Mouse (Mus musculus) liver (tissue): Measurements from ENCODE around the gene Fap.

Experiments used
- DNase-seq: peaks from one replicate; pipeline ENCODE4 v3.0.0-alpha.2; 2020; ENCODE audit warnings: mixed read lengths

The Fap gene

DNA sequence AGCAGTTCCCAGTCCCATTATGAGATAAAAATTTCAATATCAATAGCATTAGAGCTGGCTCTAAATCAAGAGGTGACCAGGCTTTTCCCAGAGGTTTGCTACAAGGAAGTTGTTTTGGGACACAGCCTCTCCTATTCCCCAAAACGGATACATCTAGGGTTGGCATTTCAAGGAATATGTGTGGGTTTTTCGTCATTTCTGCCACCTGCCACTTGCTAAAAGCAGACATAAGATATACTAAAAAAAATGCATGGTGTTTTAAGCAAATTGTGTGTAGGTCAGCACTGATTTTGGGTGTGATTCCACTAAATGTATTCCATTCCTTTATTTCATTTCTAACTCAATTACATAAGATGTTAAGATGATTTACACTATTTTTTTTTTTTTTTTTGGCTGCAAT, 56.1 kb downstream of the Fap start:
- no peak for DNase-seq

DNA sequence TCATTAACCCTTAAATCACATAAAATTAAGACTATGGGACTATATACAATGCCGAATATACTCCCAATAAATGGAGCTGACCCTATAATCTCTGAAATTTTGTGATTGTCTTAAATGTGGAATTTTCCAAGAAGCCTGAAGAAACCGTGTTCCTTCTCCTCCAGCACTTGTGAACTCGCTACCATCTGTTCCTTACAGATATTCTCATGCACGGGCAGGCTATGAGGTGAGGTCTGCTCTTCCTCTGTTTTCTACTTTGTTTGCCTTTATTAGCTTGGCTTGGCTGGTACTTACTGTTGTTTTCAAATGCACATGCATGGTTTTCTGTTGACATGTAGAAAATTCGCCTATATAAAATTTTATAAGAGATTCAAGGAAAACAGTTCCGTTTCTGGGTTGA, 59.4 kb downstream of the Fap start:
- DNase-seq: no peak

DNA sequence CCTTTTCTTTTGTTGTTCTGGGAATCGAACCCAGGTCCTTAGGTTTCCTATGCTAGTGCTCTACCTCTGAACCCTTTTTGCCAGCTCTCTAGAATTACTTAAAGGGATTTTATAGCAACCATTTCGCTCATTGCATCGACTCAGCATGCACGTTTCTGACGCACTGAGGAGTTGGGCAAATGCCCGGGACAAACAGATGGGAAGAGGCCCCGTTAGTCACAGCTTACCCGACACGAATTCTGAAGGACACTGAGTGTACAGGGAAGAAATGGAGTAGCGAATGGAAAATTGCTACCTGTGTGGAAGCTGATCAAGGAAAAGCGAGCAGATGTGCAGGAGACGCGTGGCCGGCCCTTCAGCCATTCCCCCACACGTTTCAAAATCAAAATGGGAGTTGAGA, 60.4 kb downstream of the Fap start:
- DNase-seq: no peak

DNA sequence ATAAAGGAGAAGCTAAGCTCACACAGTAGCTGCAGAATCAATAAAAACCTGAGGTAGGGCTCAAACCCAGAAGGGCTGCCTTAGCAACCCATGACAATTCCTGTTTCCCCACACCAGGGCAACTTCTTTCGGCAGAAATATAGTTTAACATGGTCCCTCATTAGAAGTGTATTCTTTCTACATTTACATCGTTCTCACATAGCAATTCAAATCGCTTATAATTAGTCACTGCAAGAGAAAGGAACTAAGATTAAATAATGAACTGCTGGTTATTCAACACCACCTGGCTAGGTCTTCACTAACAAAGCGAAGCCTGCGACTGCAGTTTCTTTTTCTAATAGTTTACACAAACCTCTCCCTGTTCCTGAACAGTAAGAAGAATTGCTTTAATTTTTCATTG, 66.7 kb downstream of the Fap start:
- DNase-seq: no peak

DNA sequence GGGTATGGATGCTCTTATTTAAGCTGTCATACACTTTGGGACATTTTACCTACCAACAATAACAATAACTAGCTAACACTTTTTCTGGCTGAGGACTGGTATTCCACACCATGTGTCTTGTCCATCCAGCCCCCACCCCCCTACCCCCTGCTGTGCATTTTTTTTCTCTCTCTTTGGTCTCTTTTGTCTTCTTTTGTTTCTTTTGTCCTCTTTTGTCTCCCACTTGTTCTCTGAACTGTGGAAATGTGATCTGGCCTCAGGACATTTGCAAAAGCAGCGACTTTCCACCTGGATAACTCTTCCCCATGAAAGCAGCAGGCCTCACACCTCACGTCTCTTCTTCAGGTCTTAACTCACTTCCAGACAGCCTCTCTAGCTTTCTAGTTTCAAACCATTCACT, 67.4 kb downstream of the Fap start:
- no peak for DNase-seq

DNA sequence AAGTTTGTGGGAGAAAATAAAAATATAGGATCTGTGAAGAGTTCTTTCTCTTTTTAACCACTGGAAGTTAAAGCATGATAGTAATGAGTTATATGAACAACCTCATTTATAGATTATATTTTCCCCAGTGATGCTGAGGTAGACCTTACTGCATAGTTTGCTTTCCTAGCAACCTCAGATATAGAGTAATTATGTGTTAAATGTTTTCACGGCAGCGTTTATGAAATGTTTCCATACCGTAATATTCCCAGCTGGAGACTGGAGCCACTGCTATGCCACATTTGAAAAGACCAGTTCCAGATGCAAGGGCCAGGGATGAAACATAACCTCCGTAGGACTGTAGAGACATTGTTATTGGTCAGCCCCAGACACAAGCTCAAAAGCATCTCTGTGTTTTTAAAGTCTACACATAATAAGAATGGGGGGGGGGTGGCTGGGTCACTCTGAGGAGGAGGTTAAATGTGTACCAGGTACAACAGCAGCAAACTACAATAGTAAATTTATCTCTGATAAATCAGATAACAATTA, 69.5 kb downstream of the Fap start:
- DNase-seq: no peak

DNA sequence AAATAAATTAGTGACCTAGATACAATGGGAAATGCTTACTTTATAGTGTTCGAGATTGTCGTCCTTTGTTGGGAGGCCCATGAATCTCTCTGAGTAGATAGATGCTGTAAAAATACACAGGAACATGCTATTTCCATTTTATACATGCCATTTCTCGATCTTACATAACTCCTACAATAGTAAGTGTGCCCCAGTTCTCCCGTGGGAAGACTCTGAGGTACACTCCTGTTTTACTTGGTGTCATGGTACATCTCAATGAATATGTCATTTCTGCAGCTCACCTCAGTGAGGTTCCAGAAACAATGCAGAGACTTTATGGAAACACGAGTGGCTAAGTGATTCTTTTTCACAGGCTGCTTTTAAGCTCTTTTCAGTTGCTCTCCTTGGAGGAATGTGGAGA, 70.5 kb downstream of the Fap start:
- DNase-seq: no peak

DNA sequence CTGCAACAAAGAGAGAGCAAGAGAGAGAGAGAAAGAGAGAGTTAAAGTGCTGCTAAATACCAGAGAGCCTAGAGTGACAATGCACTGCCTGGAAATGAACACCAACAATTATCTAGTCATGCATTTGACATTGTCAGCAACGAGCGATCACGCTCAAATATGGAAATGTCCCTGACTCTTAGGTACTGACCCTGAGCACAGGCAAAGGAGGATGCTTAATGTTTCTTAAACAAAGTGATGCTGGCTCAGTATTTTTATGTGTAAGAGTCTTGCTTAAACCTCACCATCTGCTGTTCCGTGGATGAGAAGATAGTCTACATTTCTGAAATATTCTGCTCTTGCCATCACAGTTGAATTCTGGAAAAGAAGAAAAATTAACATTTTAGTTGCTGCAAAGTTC, 71.4 kb downstream of the Fap start:
- DNase-seq: no peak

DNA sequence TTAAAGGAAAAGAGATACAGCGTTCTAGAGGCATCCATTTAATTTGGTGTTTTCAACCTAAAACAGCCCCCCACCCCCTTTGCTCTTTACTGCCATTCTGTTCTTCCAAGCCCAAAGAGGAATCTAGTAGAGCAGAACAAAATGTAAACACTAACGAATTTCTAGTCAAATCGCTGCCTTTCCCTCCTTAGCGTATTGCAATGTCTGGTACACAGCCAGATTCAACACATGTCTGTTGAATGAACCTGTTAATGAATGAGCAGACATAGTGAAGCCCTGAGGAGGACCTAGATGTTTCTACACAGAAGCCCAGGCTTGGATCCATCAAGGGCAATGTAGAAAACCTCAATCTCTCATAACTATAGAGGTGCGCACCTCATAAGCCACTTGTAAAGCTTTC, 75.1 kb downstream of the Fap start:
- no peak for DNase-seq

DNA sequence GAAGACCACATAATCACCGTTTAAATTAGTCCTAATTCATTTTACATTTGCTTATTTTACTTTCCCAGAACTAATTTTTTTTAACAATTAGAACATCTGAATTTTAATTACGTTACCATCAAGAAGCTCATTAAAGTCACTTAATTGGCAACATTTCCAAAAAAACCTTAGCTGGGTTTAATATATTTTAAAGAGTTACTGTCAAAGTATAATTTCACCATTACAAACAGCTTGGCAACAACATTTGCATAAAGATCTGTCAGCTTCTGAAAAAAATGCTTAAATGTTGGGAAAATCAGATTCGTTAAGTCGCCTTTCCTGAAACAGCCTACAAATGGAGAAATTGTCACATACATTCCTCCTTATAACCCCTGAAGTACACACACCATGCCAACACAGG, 75.8 kb downstream of the Fap start:
- DNase-seq: no peak

DNA sequence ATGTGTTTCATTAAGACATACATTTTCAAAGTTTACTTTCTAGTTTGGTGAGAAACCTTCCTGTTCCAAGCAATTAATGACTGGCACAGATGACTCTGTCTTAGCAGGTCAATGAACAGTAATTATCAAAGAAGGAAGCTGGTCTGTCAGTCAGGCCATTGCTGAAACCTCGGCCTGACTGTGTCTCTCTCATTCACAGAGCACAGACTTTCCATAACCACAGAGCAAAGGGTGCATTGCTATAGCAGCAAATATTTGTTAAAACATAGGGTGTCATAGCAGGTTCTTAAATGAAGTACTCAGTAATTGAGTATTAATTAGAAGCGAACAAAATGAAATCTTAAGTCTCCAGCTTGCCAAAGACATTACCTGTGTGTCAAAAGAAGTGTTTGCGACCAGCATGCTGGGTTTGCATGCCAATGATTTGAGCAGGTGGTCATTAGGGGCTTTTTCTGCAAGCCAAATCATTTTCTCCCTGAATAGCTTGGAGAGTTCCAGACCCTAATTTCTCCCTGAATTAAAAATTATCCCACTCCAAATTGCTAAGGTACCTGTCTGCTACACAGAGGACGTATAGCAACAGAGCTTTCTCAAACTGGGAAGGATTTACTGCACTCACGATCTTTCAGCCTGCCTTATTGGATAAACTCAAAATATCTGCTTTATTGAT, 76.4 kb downstream of the Fap start:
- DNase-seq: no peak

DNA sequence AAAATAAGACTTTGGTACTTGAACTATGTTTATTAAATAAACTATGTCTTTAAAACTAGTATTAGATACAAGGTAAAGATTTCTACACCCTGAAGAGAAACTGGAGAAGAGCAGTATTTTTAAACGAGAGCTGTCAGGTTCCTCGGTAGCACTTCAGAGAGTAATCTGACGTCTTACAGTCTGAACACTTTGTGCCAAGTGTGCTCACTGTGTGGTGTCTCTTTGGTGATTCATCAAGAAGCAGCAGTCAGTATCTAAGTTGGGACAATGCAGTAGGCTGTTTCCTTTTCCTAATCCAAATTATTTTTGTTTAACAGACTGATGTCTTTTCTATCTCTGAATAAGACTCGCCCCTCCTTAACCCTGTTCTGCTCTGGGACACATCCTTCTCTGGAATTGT, 78.5 kb downstream of the Fap start:
- no peak for DNase-seq

DNA sequence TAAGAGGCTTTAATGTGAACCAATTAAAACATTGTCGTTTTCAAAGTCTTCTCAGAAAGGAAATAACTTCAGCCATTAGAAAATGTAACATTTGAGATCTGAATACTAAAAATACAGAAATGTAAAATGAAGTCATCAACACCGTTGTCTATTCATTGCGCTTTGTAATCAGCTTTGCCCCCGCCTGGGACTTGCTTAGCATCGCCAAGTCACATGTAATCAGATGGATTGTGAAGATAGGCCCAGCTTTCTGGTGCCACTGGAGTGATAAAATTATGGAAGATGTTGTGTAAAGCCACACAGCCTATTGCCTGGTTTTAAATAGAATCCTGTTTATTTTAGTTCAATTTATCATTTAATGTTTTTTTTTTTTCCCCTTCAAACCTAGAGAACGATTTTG, 84.0 kb downstream of the Fap start:
- DNase-seq: no peak

DNA sequence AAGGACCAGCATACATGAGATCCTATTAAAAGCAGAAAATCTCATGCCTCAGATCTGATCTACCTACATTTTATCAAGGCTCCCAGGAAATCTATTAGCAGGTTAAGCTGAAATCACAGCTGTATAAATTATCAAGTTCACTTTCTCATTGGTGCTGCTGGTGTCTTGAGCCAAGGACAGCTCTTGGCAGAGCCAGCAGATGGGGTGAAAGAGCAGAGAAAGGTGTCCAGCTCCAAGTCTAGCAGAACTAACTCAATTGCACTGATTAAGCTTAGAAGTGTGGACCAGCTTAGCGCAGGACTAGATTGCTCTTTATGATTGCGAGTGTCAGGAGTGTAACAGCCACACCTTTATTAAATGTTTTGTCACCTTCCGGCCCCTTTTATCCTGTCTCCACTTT, 89.0 kb downstream of the Fap start:
- no peak for DNase-seq

DNA sequence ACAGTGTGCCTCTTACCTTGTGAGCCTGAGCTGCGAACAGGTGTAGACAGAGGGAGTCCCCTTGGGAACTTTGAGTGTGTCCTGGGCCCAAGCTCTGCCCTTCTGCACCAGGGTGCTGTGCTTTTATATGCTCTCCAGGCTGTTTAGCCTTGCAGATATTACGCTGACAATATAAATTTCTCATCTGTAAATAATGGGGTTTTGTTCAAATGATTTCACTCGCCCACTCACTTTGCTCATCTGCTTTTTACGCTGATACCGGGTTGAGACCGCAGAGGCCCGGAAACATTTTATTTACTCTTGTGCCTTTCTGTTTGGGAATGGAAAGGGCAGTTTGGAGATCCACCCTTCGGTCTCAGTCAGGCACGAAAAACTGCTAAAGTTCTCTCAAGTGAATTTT, 90.3 kb downstream of the Fap start, which contains the start of gene Gcg:
TSS of gene Gcg (minus strand) at position 101 of the 400 bp plus-strand sequence.
- no peak for DNase-seq

DNA sequence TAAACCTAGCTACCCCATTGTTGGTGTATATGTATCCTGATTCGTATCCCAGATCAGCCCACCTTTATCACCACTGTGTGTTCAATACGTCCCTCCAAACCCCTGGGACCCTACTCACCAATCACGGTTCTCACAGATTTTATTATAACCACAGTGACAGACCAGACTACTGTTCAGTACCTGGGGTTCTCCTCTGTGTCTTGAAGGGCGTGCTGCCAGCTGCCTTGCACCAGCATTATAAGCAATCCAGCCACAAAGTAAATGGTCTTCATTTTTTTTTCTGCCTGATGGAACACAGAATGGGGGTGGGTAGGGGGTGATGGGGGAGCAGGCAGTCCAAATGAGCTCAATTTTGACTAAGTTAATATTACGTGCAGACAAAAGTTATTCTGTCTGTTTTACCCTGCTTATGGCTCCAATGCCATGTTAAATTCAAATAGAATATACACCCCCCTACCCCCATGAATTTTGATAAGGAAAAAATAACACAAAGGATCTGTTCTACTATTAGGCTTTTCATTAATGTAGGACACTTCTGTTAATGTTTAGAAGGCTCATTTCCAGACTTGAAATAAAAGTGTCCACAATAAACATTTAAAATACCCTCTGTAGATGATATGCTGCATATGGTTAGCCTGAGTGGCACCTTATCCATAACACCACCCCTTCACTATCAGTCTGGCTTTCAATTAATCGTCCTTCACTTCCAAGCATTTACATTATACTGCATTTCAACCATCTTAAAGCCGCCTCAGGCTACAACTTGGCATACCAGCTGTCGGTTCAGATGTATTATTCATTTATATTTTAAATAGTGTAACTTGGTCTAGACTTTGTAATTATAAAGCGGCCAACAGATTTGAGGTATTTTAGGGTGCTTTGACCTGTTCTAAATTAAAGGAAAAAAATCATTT, 93.3 kb downstream of the Fap start:
- DNase-seq: no peak

DNA sequence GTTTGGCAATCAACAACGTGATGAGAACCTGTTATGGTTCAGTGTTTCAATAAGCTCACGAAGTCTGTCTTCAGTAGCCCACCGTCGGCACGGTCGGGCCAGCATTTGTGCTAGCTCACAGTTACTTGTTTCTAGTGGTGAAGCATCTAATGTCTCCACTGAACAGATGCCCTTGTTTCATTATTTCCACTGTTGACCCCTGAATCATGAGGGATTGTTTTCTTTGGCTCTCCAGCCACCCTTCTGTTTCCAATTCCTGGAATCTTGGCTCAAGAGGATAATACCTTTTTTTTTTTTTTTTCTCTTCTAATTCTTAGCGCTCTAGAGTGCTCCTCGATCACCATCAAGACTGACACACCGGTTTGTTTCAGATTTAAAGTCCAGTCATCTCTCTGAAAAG, 104.3 kb downstream of the Fap start:
- no peak for DNase-seq

DNA sequence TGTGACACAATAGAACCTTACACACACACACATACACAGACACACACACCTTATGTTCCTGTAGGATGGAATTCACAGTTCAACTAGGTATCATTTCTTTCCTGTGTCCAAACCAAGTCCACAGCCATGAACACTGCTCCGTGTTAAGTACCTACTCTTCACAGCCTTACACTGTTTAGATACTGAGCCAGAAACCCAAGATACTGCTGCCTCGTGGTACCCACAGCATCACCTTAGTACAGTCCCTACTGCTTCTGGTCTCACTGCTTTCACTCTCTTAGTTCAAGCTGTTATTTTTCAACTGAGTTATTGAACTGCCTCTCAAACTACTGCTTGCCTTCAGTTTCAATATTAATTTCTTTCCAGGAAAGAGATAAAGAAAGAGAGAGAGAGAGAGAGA, 110.6 kb downstream of the Fap start:
- DNase-seq: no peak

DNA sequence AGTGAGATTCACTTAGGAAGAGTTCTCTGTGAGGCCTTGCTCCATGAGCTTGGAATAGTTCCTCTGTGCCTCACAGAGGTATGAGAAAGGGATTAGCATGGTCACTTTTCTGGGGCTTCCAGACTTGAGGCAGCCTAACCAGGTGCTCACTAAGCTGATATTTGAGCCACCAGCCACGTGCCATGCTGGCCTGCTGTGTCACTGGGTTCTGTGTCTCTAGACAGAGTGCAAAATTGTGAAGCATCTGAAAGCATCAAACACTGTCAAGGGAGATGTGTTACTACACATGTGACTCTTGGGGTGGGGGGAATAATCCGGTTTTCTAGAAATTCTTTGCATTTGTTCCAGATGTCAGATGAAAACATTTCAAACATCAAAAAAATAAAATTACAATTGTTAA, 111.7 kb downstream of the Fap start:
- no peak for DNase-seq

DNA sequence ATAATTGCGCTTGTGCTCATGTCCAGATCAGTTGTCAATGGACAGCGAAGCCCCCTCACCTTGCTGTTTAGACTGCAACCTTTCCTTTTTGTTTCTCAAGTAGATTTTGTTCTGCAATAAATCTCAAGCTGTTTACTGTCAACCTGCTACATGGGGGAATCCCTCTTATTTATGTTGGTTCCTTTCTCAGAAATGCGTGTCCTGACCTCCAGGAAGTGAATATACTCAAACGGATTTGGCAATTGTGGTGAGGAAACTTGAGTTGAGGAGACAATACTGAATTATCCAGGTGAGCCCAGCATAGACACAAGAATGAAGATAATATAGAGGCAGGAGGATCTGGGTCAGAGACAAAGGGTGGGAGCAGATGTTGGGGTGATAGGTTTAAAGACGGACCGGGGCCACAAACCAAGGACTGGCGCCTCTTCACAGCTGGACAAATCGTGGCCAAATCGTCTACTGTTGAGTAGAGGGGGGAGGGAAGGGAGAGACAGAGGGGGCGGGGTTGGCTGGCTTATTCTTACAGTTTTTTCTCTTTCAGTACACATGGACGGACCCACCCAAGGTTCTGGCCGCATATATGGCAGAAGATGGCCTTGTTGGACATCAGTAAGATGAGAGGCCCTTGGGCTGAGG, 112.9 kb downstream of the Fap start:
- no peak for DNase-seq

DNA sequence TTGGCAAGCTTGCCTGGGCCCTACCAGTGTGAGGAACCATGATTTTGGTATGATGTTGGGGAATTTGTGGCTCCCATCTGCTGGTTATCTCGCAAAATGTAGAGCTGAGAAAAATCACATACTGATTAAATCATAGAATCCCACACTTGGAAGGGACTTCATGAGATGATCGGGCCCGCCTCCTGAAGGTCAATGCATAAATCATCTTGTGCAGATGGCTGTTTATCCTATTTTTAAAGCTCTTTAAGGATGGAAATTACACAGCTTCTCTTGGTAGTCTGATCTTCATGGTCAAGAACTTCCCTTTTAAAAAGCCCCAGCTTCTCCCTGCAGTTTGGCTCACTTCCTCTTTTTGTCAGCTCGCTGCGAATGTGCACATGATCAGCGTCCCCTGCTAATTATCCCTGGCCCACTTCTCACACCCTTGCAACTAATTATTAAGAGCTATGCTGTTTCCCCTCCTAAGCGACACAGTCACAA, 113.6 kb downstream of the Fap start:
- DNase-seq: no peak

DNA sequence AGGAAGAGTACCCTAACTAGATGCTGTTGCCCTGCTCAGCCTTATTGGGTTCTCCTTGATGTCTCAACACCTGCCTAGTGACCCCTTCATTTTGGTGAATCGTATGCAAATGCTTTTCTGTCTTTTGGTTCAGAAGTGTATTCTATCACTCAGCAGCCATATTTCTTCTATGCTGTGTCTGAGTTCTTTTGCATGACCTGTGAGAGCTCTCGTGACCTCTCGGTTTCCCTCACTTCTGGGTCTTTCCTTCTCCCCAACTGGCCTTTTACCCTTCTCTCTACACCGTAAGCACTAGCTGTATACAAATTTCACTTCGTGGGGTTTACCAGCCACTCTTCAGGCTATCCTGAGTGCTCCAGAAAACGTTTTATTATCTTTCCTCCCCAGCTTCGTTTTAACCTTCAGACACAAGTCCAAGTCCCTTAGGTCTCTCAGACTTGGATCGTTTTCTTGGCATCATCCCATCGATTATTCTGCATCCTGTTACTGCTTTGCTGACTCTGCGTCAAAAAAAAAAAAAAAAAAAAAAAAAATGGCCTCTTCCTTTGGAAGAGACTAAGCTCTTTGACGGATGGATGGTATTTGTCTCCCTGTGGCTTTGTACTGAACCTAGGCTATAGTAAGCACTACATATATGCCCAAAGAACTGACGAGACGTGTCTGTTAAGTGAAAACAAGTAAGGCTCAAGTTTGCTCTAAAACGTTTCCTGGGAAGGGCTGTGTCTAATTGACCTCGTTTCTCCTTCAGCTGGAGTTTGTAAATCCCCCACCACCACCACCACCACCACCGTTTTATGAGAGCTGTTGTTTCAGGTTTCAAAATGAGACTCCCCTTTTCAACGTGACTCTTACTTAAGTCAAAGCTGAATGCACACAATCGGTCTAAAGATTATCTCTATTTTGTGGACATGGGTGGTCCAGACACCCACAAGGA, 114.4 kb downstream of the Fap start:
- DNase-seq: no peak
